Mouse (Mus musculus) kidney, embryonic 15.5 days (tissue): Measurements from ENCODE around the gene Ndst2. TPM values are rescaled to one million over a fixed set of nuclear protein-coding genes. Genes with fewer than 3 reads are reported as not detected.

Experiments used
- microRNA-seq: library from miRNA; unstranded; fragments of <30 nt; microRNA quantifications from one replicate; pipeline ENCODE4, GENCODE M21; 2016
- polyA plus RNA-seq: library from polyadenylated mRNA; unstranded; fragments of >200 nt; fragmentation: Nextera tagmentation; extraction: Ambion mirVana; gene quantifications from 2 replicates; pipeline ENCODE4 v1.2.1, GENCODE M21; 2015

Gene Ndst2
- polyA plus RNA-seq, 1 experiment from 2014 or later: 31.6 TPM

Small RNA genes within 50 kb of the gene (microRNA-seq; reads per million reads assigned to microRNA genes)
- gene Mir6946: 0.89 reads per million

Other genes with a start within 250 kb of the Ndst2 start
- gene Mss51, start 237.7 kb downstream of the Ndst2 start, polyA plus RNA-seq: 0.63 and 1.0 TPM in 2 replicates
- gene Ppp3cb, start 188.0 kb downstream of the Ndst2 start, polyA plus RNA-seq: 43.1 and 44.1 TPM in 2 replicates
- 8.4 and 8.9 TPM in 2 replicates for gene Usp54, start 93.5 kb downstream of the Ndst2 start, polyA plus RNA-seq
- gene Myoz1, start 78.0 kb downstream of the Ndst2 start, polyA plus RNA-seq: 3.2 and 5.9 TPM in 2 replicates
- 2.2 and 3.3 TPM in 2 replicates for gene Synpo2l, start 66.2 kb downstream of the Ndst2 start, polyA plus RNA-seq
- 98.3 and 106 TPM in 2 replicates for gene Sec24c, start 60.3 kb downstream of the Ndst2 start, polyA plus RNA-seq
- gene Fut11, start 39.6 kb downstream of the Ndst2 start, polyA plus RNA-seq: 28.5 and 29.2 TPM in 2 replicates
- 201 and 215 TPM in 2 replicates for gene Chchd1, start 31.6 kb downstream of the Ndst2 start, polyA plus RNA-seq
- 28.7 and 30.6 TPM in 2 replicates for gene Zswim8, start 27.0 kb downstream of the Ndst2 start, polyA plus RNA-seq
- 39.6 and 48.4 TPM in 2 replicates for gene Camk2g, start 59.5 kb upstream of the Ndst2 start, polyA plus RNA-seq
- 10.7 and 12.4 TPM in 2 replicates for gene Plau, start 102.1 kb upstream of the Ndst2 start, polyA plus RNA-seq
- 46.4 and 51.3 TPM in 2 replicates for gene Vcl, start 194.8 kb upstream of the Ndst2 start, polyA plus RNA-seq